Mouse (Mus musculus): Measurements from ENCODE around the gene Asap2.

Gene Asap2

DNA sequence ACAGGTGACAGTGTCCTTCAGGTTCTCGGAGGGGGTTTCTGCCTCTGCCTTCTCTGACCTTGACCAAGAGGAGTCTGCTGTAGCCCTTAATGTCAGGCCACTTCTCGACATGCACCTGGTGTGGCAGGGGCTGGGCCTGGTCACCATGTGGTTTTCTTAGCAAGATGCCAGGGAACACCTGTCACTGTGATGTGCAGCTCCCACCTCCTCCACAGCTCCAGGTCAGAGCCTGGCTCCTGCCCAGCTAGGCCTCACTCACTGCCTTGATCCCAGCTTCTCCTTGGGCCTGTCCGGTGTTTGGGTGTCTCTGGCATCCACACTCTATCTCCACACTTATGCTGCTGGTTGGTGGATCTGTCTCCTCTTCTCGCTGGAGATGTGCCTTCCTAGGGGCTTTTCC, 142.8 kb downstream of the Asap2 start:
- no peak for DNase-seq

DNA sequence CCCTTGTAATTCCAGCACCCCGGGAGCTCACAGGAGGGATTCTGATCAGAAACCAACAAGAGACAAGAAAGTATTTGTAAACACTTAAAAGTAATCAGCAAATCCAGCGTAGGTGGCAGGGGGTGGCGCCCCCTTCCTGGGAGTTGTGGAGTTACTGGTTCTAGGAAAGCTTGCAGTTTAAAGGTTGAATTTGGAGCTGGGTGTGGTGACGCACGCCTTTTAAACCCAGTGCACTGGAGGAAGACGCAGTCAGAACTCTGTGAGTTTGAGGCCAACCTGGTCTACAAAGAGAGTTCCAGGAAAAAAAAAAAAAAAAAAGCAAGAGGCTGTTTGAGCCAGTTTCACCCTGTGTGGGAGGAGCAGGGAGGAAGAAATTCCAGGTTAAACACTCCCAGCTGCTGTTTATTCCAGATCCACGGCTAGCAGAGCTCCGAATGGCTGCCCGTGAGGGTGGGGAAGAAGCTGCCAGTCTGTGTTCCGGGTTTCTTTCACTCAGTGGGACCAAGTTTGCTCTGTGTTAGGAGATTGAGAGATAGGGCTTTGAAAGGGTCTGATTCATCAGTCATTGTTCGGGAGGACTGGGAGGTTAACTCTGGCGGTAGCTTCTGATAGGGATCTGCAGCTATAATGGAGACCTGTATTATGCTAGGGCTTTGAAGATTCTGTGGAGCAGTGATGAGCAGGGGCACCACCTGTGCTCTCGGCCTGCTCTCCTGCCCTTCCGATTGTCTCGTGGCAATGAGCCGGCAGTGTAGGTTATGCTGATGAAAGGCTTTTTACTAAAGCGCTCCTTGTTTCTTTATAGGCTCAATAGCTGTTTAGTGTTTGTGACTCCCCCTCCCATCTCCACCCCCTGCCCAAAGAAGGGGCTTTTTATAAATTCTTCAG, 144.0 kb downstream of the Asap2 start:
- peak; percentile 45 for DNase-seq

DNA sequence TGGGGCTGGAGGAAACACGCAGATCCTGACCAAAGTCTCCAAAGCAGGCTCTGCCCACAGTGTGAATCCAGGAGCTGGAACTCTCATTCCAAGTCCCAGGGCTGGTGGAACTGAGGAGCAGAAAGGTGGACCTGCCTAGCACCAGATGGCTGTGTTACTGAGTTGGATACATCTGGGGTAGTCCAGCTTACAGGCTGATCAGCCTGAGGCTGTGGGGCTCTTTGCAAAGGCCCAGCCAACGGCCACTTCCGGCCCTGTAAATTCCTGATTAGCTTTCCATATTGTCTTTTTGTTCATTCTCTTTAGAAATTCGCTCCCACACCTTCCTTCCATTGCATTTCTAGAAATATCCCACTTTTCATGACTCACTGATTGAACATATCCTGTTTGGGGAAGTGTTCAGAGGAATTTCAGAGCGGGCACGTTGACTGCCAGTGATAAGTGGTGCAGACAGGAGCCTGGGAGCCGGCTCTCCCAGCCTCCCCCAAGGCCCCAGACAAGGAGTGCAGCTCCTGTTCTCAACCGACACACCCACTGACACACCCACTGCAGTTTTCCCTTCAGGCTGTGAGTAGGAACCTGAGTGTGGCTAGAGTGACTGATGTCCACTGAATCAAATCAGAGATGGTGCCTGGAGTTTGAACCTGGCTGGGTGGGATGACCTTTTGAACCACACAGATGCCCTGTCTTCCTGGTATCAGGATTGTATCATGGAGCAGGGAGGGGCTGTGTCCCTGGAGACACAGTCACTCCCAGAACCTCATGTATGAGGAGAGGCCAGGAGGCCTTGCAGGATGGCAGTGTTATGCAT, 145.6 kb downstream of the Asap2 start:
- peak; percentile 63 for DNase-seq

- DNase-seq: no peak
These were observed 146.1 kb downstream of the Asap2 start for GRCm38 (mm10) chr12:21136462-21136751.

GRCm38 (mm10) chr12:21139560-21139959, 149.3 kb downstream of the Asap2 start:
- DNase-seq: peak; percentile 58

- DNase-seq: no peak
These were observed 149.9 kb downstream of the Asap2 start for GRCm38 (mm10) chr12:21140153-21140552.

DNA sequence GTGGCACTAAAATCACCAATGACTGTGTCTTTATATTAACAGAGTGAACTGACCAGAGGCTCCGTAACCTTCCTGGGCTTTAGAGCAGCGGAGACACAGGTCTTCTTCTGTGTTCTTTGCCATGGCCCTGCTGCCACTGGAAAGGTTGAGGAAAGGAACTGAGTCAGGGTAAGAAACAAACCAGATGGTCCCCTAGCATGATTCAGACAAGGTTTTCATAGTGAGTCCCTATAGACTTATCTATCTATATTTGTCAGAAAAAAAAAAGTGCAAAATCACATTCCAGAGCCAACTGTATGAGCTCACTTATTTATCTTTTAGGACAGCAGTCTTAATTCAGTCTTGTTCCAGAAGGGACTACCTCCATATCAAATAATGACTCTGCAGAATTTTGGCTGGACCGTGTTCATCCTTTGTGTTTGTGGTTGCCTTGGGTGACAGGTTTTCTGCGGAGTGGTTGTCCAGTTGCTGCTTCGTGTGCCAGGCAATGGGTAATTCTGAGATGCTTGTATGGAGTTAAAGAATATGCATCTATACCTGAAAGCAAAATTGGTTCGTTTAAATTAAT, 150.6 kb downstream of the Asap2 start:
- no peak for DNase-seq

GRCm38 (mm10) chr12:21141691-21142300, 151.5 kb downstream of the Asap2 start:
- no peak for DNase-seq

- DNase-seq: no peak
These were observed 152.4 kb downstream of the Asap2 start for GRCm38 (mm10) chr12:21142489-21143254.

- DNase-seq: no peak
These were observed 154.3 kb downstream of the Asap2 start for GRCm38 (mm10) chr12:21144602-21145001.

DNA sequence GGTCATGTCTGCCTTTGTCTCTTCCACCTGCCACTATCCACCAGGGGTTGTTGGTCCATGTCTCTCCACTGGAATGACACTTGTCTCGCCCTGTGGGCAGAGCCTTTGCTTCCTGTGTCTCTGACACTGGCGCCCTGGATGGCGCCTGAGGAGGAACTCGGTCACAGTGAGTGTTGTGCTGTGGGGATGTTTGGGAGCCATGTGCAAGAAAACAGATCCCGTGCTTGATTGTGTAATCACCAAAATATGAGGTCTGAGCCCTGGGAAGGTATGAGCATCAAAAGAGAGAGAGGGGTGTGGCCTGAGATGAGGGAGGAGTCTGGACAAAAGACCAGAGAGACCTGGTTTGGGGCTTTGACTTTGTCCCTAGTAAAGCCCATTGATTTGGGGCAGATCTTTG, 154.8 kb downstream of the Asap2 start:
- DNase-seq: no peak

DNA sequence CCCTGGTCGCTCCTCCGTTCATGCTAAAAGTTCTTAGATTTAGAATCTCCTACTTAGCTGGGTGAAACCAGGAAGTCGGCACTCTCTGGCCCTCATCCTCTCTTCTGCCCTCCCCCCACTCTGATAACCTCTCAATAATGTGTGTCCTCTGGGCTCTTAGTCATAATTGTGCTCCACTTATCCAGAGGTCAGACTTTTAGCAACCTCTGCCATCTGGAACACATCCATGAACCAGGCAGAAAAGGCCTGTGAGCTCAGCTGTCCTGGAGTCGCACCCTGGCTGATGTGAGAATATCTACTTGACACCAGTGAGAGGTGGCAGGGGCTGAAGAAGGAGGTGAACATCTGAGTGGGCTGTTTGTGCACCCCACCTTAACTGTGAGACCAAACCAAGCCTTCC, 156.6 kb downstream of the Asap2 start:
- DNase-seq: no peak

- no peak for DNase-seq
These were observed 163.0 kb downstream of the Asap2 start for GRCm38 (mm10) chr12:21153279-21153707.

DNA sequence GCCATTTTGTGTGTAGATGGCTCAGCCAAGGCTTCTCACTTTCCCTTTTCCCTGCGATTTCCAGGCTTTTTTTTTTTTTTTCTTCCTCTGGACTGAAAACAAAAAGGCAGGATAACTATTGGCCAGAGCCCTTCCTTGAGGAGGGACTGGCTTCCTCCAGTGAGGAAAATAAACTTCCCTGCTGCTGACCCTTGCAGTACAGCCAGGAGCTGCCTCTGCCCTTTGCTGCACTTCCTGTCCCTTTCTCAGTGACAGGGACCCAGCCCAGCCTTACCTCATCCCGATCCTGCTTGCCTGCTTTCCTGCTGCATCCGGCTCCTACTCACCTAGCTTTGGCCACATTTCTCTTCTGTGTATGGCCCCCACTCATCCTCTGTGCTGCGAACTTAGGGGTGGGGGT, 164.8 kb downstream of the Asap2 start:
- peak; percentile 66 for DNase-seq

DNA sequence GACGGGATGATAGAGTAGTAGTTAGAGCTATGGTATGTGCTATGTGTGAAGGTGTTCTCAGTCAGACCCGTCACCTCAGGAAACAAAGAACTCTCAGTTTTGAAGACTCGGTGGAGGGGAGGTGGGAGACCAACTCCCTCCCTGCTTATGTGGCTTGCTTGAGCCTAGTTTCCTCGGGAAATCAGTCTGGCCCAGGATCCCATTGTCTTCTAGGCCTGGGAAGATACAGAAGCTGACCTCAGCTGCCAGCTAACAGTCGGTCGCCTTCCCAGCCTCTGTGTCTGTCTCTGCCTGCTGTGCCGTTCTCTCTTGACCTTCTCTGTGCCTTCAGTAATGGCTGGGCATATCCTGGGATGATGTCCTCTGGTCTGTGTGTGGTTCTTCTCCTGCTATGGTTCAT, 169.0 kb downstream of the Asap2 start:
- peak; percentile 28 for DNase-seq

DNA sequence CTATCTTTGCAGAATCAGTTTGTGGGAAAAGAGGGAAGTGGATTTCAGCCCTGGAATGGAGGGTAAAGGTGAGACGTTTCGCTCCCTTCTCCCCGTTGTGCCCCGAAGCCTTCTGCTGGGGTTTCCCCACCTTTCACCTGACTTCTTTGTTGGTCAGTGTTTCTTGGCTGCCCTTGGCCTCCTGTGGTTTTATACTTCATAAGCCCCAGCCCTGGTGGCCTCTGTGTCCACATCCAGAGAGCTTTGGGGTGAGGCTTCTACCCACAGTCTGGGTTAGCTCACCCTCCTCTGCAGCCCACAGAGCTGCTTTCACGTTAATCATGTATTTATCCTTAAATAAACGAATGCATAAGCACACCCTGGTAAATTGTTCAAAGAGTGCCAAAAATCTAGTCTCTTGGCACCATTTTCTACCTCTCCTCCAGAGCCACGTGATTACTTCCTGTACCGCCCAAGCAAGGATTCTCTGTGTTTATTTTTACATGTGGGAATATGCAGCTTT, 170.1 kb downstream of the Asap2 start:
- peak; percentile 28 for DNase-seq

DNA sequence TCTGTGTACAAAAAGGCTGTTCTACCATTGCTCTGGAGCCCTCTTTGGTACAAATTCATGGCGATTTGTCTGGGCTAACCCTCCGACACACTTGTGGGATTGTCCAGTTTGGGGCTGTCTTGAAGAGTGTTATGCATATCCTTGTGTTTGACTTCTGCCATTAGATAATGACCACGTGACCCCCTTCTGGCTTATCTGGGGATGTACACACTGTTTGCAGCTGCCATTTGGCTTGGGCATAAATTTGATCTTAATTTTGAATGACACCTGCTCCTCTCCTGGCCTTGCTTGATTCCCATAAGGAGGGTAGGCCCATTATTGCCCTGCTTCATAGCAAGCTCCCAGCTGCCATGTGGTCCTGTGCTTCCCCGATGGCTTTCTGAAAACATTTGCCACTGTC, 171.6 kb downstream of the Asap2 start:
- no peak for DNase-seq

GRCm38 (mm10) chr12:21163706-21164105, 173.4 kb downstream of the Asap2 start:
- peak; percentile 50 for DNase-seq

GRCm38 (mm10) chr12:21164251-21164650, 174.0 kb downstream of the Asap2 start:
- peak; percentile 36 for DNase-seq

GRCm38 (mm10) chr12:21165157-21165556, 174.9 kb downstream of the Asap2 start:
- DNase-seq: no peak

DNA sequence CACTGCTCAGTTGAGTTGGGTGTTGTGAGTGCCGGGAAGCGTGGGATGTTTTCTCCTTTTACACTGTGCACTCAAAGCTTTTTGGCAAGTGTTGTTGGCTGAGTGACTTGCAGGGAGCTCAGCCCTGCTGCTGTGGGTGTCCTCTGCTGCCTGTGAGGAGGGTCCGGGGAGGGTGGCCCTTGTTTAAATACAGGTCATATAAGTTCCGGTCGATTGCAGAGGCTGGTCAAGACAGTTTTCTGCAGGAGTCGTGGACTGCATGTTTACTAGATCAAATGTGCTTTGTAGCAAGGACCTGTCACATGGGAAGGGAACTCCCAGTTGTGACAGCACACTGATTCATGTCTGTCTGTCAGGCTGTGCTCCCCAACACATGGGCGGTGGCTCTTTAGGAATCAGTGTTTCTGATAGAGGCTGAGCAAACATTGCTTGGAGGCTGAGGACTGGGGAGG, 175.7 kb downstream of the Asap2 start:
- DNase-seq: peak; percentile 24

GRCm38 (mm10) chr12:21166884-21167575, 176.8 kb downstream of the Asap2 start:
- no peak for DNase-seq

Data from kidney, postnatal 10 days (tissue).